Mouse (Mus musculus): Measurements from ENCODE around the gene Cln5.

Cln5 gene

DNA sequence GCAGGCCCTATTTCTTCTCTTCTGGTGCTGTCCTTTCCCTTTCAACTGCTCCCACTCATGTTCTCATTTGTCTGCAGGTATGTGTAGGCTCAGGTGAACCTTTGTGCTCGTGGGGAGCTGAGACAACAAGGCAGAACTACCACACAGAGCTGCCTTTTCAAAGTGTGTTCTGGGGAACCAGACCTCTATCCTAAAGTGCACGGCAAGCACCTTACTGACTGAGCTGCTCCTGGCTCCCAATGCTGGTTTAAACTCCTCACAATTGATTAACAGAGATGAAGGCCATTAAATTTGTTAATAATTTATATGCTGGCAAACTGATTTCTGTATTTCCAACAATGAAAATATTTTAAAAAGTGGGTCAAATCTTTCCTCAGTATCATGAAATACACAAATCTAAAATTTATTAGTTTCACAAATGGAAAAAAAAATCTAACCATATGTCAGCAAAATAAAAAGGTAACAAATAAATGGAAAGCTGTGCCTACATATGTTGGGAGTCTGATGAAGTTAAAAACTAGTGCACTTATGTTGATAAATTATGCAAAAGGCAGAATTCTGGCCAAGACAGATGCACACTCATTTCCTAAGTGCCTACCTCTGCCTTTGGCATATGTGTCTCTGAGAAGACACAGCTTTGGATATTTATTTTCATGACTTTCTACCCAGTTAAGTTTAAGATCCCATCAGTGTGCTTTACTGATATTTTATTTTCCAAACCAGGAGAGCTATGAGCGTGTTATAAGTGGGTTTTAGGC, 42.8 kb downstream of the Cln5 start:
- WGBS: 79% methylated on average over 3 of the region's 3 CpGs

- WGBS: 97% methylated on average over 3 of the region's 3 CpGs
These were observed 45.1 kb downstream of the Cln5 start for GRCm38 (mm10) chr14:103114994-103115670.

DNA sequence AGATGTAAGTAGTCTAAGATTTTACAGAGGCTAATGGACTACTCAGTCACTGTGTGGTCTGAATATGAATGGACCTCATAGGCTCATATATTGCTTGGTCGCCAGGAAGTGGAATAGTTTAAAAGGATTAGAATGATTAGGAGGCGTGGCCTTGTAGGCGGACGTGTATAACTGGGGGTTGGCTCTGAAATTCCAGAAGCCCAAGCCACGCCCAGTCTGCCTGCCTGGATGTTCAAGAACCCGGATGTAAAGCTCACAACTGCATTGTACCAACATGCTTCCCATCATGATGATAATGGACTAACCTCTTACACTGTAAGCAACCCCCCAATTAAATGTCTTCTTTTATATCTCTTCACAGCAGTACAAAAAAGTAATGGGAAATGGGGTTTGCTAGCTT, 55.7 kb downstream of the Cln5 start:
- WGBS: 82% methylated on average over 6 of the region's 6 CpGs
